Mouse (Mus musculus) CH12F3 (cell line): ENCODE measurements around the gene Olfr1310.
"Not testable (repeated sequence)": the region's sequence is repeated elsewhere in the genome, so short reads cannot be mapped to it uniquely, and the experiment has no call there.

Experiments used
- in situ Hi-C: fragments of 300-500 bp; cut with MboI; formaldehyde crosslinking; loops from 2 replicates; pipeline ENCODE4 v1.14.3; 2020; ENCODE audit warnings: low sequenced_read_pairs

The Olfr1310 gene

GRCm38 (mm10) chr2:112012608-112013007 is at the start of gene Olfr1310:
TSS of gene Olfr1310 (minus strand) at chr2:112012708.
- in situ Hi-C loops = no loop called here

- in situ Hi-C loops = no loop called here
Measured at GRCm38 (mm10) chr2:112050138-112050537, 37.6 kb upstream of the Olfr1310 start, which contains the start of gene Olfr1312. TSS of gene Olfr1312 (minus strand) at chr2:112050238.

GRCm38 (mm10) chr2:112026971-112027370 is 14.5 kb upstream of the Olfr1310 start:
- in situ Hi-C loops = not testable (repeated sequence)

GRCm38 (mm10) chr2:112024312-112024711 is 11.8 kb upstream of the Olfr1310 start, which contains the start of gene Olfr1311:
TSS of gene Olfr1311 (minus strand) at chr2:112024412.
- in situ Hi-C loops = no loop called here

- in situ Hi-C loops = no loop called here
Measured at GRCm38 (mm10) chr2:112014900-112015299, 2.4 kb upstream of the Olfr1310 start.

GRCm38 (mm10) chr2:111990181-111990580 is 22.3 kb downstream of the Olfr1310 start, which contains the start of gene Olfr1309:
TSS of gene Olfr1309 (minus strand) at chr2:111990281.
- in situ Hi-C loops = no loop called here

GRCm38 (mm10) chr2:111964844-111965243 is 47.7 kb downstream of the Olfr1310 start, which contains the start of gene Olfr1308:
TSS of gene Olfr1308 (minus strand) at chr2:111964944.
- in situ Hi-C loops = no loop called here
